Mouse (Mus musculus): ENCODE results near the gene Btbd3.

DNA sequence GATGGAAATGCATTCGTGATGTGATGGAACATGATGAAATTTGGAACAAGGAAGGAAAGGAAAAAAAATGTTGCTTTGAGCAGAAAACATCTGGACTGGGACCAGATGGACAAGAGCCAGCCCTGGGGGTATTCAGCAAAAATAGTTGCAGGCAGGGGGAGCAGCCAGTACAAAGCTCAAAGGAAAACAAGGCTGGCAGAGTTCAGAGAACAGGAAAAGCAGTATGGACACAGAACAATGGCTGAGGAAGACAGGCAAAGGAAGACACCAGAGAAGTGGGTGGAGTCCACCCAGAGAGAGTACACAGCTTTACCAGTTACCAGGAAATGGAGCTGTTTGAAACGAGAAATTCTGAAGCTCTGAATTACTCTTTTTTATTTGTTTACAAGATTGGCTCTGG lies 40.8 kb upstream of the Btbd3 start:
- TF ChIP-seq CTCF (IDR thresholded peaks at IDR 0.05; ENCODE audit: low read depth) (no peak), EP300 (IDR thresholded peaks at IDR 0.05; ENCODE audit: low read depth) (no peak)
